Mouse (Mus musculus) ES-E14 (cell line): ENCODE measurements around the gene Ptprm. TPM values are rescaled to one million over a fixed set of nuclear protein-coding genes. Genes with fewer than 3 reads are reported as not detected.
A peak's percentile ranks its signal among the peaks of the same experiment; 100 is the strongest.

Experiments used
- DNase-seq: peaks from one replicate; pipeline ENCODE4 v3.0.0-alpha.2; 2013; ENCODE audit warnings: low read depth, low spot score
- H3K27ac ChIP-seq: 2 replicates; pipeline ENCODE4 v1.5.1; 2012; ENCODE audit warnings: low read depth, mild to moderate bottlenecking, low read length, moderate library complexity, mixed read lengths; ENCODE audit not compliant: poor library complexity, insufficient read depth, severe bottlenecking
- H3K36me3 ChIP-seq: 2 replicates; pipeline ENCODE4 v1.6.1; 2012; ENCODE audit warnings: mild to moderate bottlenecking, low read length, moderate library complexity, mixed read lengths; ENCODE audit not compliant: control insufficient read depth, poor library complexity, insufficient read depth, severe bottlenecking
- H3K4me1 ChIP-seq, 2 experiments: fragments of 150-350 bp in 1 of 2; sonication (generic) in 1 of 2; 2 replicates each; pipeline ENCODE4 v1.6.1; 2012; ENCODE audit warnings: low read length in 2 of 2, mild to moderate bottlenecking in 1 of 2, mixed read lengths in 1 of 2; ENCODE audit not compliant: control insufficient read depth in 2 of 2, insufficient read depth in 2 of 2, poor library complexity in 1 of 2
- H3K4me3 ChIP-seq, 2 experiments: fragments of 150-350 bp in 1 of 2; sonication (generic) in 1 of 2; 2 replicates each; pipeline ENCODE4 v1.5.1; 2012; ENCODE audit warnings: low read length in 2 of 2, low read depth in 1 of 2, mild to moderate bottlenecking in 1 of 2, mixed read lengths in 1 of 2; ENCODE audit not compliant: insufficient read depth in 1 of 2, poor library complexity in 1 of 2, severe bottlenecking in 1 of 2
- H3K9ac ChIP-seq: 2 replicates; pipeline ENCODE4 v1.6.1; 2012; ENCODE audit warnings: low read depth, mild to moderate bottlenecking, low read length, mixed read lengths; ENCODE audit not compliant: poor library complexity, insufficient read depth, severe bottlenecking
- H3K9me3 ChIP-seq: fragments of 150-350 bp; sonication (generic); 2 replicates; pipeline ENCODE4 v1.6.1; 2012; ENCODE audit warnings: low read depth, mild to moderate bottlenecking, low read length; ENCODE audit not compliant: control insufficient read depth, insufficient read depth
- CHD2 ChIP-seq: IDR thresholded peaks from 2 replicates; pipeline ENCODE4 v1.6.1; 2014; ENCODE audit warnings: mild to moderate bottlenecking, low read depth, low read length, inconsistent platforms
- HCFC1 ChIP-seq: IDR thresholded peaks from 2 replicates; pipeline ENCODE4 v1.6.1; 2012; ENCODE audit warnings: low read length, inconsistent platforms, borderline replicate concordance; ENCODE audit not compliant: insufficient read depth
- MAFK ChIP-seq: IDR thresholded peaks from 2 replicates; pipeline ENCODE4 v1.6.1; 2014; ENCODE audit warnings: mild to moderate bottlenecking, low read depth, low read length, inconsistent platforms; ENCODE audit not compliant: insufficient read depth
- ZC3H11A ChIP-seq: IDR thresholded peaks from 2 replicates; pipeline ENCODE4 v1.6.1; 2012; ENCODE audit warnings: low read depth, mild to moderate bottlenecking, inconsistent platforms, low read length, borderline replicate concordance
- ZNF384 ChIP-seq: IDR thresholded peaks from 2 replicates; pipeline ENCODE4 v1.6.1; 2012; ENCODE audit warnings: low read depth, low read length, inconsistent platforms
- in situ Hi-C, 2 experiments: fragments of 600-800 bp; cut with MboI; formaldehyde crosslinking; loops; one replicate each; pipeline ENCODE4 v1.15.1; 2025; ENCODE audit warnings: low sequenced_read_pairs in 2 of 2, inconsistent platforms in 1 of 2; ENCODE audit not compliant: unreplicated experiment in 2 of 2
- total RNA-seq: library from RNA; depleted of rRNA; stranded (reverse); fragments of 300-350 nt; gene quantifications from 2 replicates; pipeline ENCODE4 v1.2.3, GENCODE M21; 2012

Ptprm gene
- total RNA-seq, 1 experiment, result 2.9 TPM

- no peaks in the 10 kb centered on the region for H3K36me3 ChIP-seq
- no peak overlapping the region for H3K9ac ChIP-seq
- no peak for TF ChIP-seq ZNF384
- no peak for TF ChIP-seq CHD2
- TF ChIP-seq MAFK, result no peak
- no peak for TF ChIP-seq HCFC1
- no peak for TF ChIP-seq ZC3H11A
- in situ Hi-C loops, result no loop called here
- no peak overlapping the region for H3K4me3 ChIP-seq
- no peaks in the 10 kb centered on the region for H3K4me1 ChIP-seq
- no peak for DNase-seq
- no peak overlapping the region for H3K27ac ChIP-seq
- no peaks in the 10 kb centered on the region for H3K9me3 ChIP-seq
These were observed 2.8 kb downstream of the Ptprm start for GRCm38 (mm10) chr17:67351423-67351822.

- Histone ChIP-seq H3K9me3 (no peaks in the 10 kb centered on the region), H3K36me3 (no peaks in the 10 kb centered on the region), H3K4me1 (no peaks in the 10 kb centered on the region), H3K4me3 (no peak overlapping the region), H3K27ac (no peak overlapping the region), H3K9ac (no peak overlapping the region)
- in situ Hi-C loops, result no loop called here
- TF ChIP-seq MAFK (no peak), ZC3H11A (no peak), CHD2 (no peak), HCFC1 (no peak), ZNF384 (no peak)
- no peak for DNase-seq
These were observed 3.7 kb downstream of the Ptprm start for GRCm38 (mm10) chr17:67350536-67350935.

GRCm38 (mm10) chr17:67349594-67349993 is 4.7 kb downstream of the Ptprm start:
- H3K9ac ChIP-seq, result no peak overlapping the region
- in situ Hi-C loops, result no loop called here
- DNase-seq, result no peak
- no peaks in the 10 kb centered on the region for H3K36me3 ChIP-seq
- H3K9me3 ChIP-seq, result no peaks in the 10 kb centered on the region
- no peak overlapping the region for H3K4me3 ChIP-seq
- TF ChIP-seq ZC3H11A, result 0 out of 2 replicates have a peak, but pooled peaks have one; percentile 2
- no peak for TF ChIP-seq HCFC1
- H3K27ac ChIP-seq, result no peak overlapping the region
- H3K4me1 ChIP-seq, result no peaks in the 10 kb centered on the region

GRCm38 (mm10) chr17:67346921-67347320 is 7.3 kb downstream of the Ptprm start:
- Histone ChIP-seq H3K4me1 (no peaks in the 10 kb centered on the region), H3K9ac (no peak overlapping the region), H3K36me3 (no peaks in the 10 kb centered on the region), H3K4me3 (no peak overlapping the region), H3K27ac (no peak overlapping the region), H3K9me3 (no peaks in the 10 kb centered on the region)
- in situ Hi-C loops, result no loop called here
- DNase-seq, result no peak
- no peak for TF ChIP-seq ZNF384

GRCm38 (mm10) chr17:67345157-67345556 is 9.1 kb downstream of the Ptprm start:
- Histone ChIP-seq H3K9me3 (no peaks in the 10 kb centered on the region), H3K4me1 (no peaks in the 10 kb centered on the region), H3K9ac (no peak overlapping the region), H3K36me3 (no peaks in the 10 kb centered on the region), H3K4me3 (no peak overlapping the region), H3K27ac (no peak overlapping the region)
- no peak for TF ChIP-seq MAFK
- no peak for TF ChIP-seq HCFC1
- no peak for TF ChIP-seq ZNF384
- no peak for TF ChIP-seq CHD2
- no peak for TF ChIP-seq ZC3H11A
- in situ Hi-C loops, result no loop called here
- no peak for DNase-seq
